Mouse (Mus musculus) ES-Bruce4 (cell line): Measurements from ENCODE around the gene Myo1d. TPM values are rescaled to one million over a fixed set of nuclear protein-coding genes. Genes with fewer than 3 reads are reported as not detected.

Source experiments
- H3K27ac ChIP-seq: 2 replicates; pipeline ENCODE4 v1.5.1; 2012; ENCODE audit warnings: low read length, inconsistent platforms; ENCODE audit not compliant: insufficient read depth
- H3K27me3 ChIP-seq: 2 replicates; pipeline ENCODE4 v1.6.1; 2012; ENCODE audit warnings: mild to moderate bottlenecking, low read length, inconsistent platforms; ENCODE audit not compliant: control insufficient read depth, poor library complexity, insufficient read depth, severe bottlenecking
- H3K36me3 ChIP-seq: 2 replicates; pipeline ENCODE4 v1.6.1; 2012; ENCODE audit warnings: inconsistent platforms, mild to moderate bottlenecking, low read length, moderate library complexity; ENCODE audit not compliant: control insufficient read depth, poor library complexity, insufficient read depth, severe bottlenecking
- H3K4me1 ChIP-seq: one replicate; pipeline ENCODE4 v1.8.1; 2011; ENCODE audit warnings: low read length; ENCODE audit not compliant: control insufficient read depth, insufficient read depth
- H3K4me3 ChIP-seq: 2 replicates; pipeline ENCODE4 v1.5.1; 2011; ENCODE audit warnings: low read depth, mild to moderate bottlenecking, low read length
- H3K9ac ChIP-seq: 2 replicates; pipeline ENCODE4 v1.6.1; 2012; ENCODE audit warnings: low read depth, mild to moderate bottlenecking, inconsistent platforms; ENCODE audit not compliant: poor library complexity, severe bottlenecking
- H3K9me3 ChIP-seq: replicated peaks from 2 replicates; pipeline ENCODE4 v1.6.1; 2012; ENCODE audit warnings: mild to moderate bottlenecking, low read length, inconsistent platforms; ENCODE audit not compliant: control insufficient read depth, poor library complexity, insufficient read depth, severe bottlenecking
- CTCF ChIP-seq: IDR thresholded peaks from one replicate; pipeline ENCODE4 v1.8.1; 2011; ENCODE audit warnings: low read depth, low read length
- EP300 ChIP-seq: IDR thresholded peaks from 2 replicates; pipeline ENCODE4 v1.6.1; 2011; ENCODE audit warnings: low read depth, low read length; ENCODE audit not compliant: insufficient read depth
- POLR2A ChIP-seq: IDR thresholded peaks from one replicate; pipeline ENCODE4 v1.8.1; 2011; ENCODE audit warnings: low read length; ENCODE audit not compliant: insufficient read depth
- polyA plus RNA-seq: library from polyadenylated mRNA; stranded (reverse); fragments of >200 nt; gene quantifications from 2 replicates; pipeline ENCODE4 v1.2.4, GENCODE M21; 2011; ENCODE audit warnings: low read depth; ENCODE audit not compliant: missing spikeins, insufficient read depth, insufficient read length

Myo1d gene
- polyA plus RNA-seq, 1 experiment = 6.6 TPM

GRCm38 (mm10) chr11:80477341-80478199, 302.3 kb downstream of the Myo1d start:
- Histone ChIP-seq H3K9ac (peak overlapping the region; percentile 90), H3K27me3 (no peaks in the 10 kb centered on the region), H3K36me3 (peaks cover 4% of the 10 kb centered on the region), H3K27ac (no peak overlapping the region), H3K4me1 (no peaks in the 10 kb centered on the region), H3K4me3 (peak overlapping the region; percentile 85), H3K9me3 (no peaks in the 10 kb centered on the region)
- no peak for TF ChIP-seq POLR2A
- TF ChIP-seq EP300 = no peak
- TF ChIP-seq CTCF = no peak

GRCm38 (mm10) chr11:80476222-80477189, 303.3 kb downstream of the Myo1d start, which contains the start of gene Cdk5r1:
Cdk5r1 (plus strand) TSS chr11:80477023.
- H3K4me3 ChIP-seq = peak within 1 kb of the TSS; percentile 85
- peak within 1 kb of the TSS; percentile 90 for H3K9ac ChIP-seq
- H3K4me1 ChIP-seq = no peaks in the 10 kb centered on the region
- no peaks in the 10 kb centered on the region for H3K9me3 ChIP-seq
- no peak within 1 kb of the TSS for H3K27ac ChIP-seq
- no peaks in the 10 kb centered on the region for H3K27me3 ChIP-seq
- peaks cover 5% of the 10 kb centered on the region for H3K36me3 ChIP-seq
- TF ChIP-seq CTCF = no peak

- no peaks in the 10 kb centered on the region for H3K9me3 ChIP-seq
- no peaks in the 10 kb centered on the region for H3K4me1 ChIP-seq
- TF ChIP-seq CTCF (no peak), EP300 (no peak), POLR2A (no peak)
- no peak overlapping the region for H3K4me3 ChIP-seq
- no peak overlapping the region for H3K27ac ChIP-seq
- H3K27me3 ChIP-seq = no peaks in the 10 kb centered on the region
- peaks cover 11% of the 10 kb centered on the region for H3K36me3 ChIP-seq
- H3K9ac ChIP-seq = no peak overlapping the region
Measured at GRCm38 (mm10) chr11:80475544-80475943, 304.3 kb downstream of the Myo1d start.

GRCm38 (mm10) chr11:80474846-80475245, 305.0 kb downstream of the Myo1d start:
- TF ChIP-seq POLR2A = no peak
- no peak for TF ChIP-seq CTCF
- TF ChIP-seq EP300 = no peak
- H3K9ac ChIP-seq = no peak overlapping the region
- H3K27ac ChIP-seq = no peak overlapping the region
- no peaks in the 10 kb centered on the region for H3K4me1 ChIP-seq
- no peak overlapping the region for H3K4me3 ChIP-seq
- H3K9me3 ChIP-seq = no peaks in the 10 kb centered on the region
- H3K27me3 ChIP-seq = no peaks in the 10 kb centered on the region
- H3K36me3 ChIP-seq = peaks cover 16% of the 10 kb centered on the region

- TF ChIP-seq EP300 (no peak), CTCF (no peak), POLR2A (no peak)
- H3K27ac ChIP-seq = no peak overlapping the region
- H3K27me3 ChIP-seq = no peaks in the 10 kb centered on the region
- no peak overlapping the region for H3K4me3 ChIP-seq
- H3K36me3 ChIP-seq = peaks cover 23% of the 10 kb centered on the region
- H3K9me3 ChIP-seq = no peaks in the 10 kb centered on the region
- H3K9ac ChIP-seq = no peak overlapping the region
- H3K4me1 ChIP-seq = no peaks in the 10 kb centered on the region
Measured at GRCm38 (mm10) chr11:80474175-80474691, 305.6 kb downstream of the Myo1d start.
